Mouse (Mus musculus): ENCODE results near the gene Gm11032.

Gene Gm11032

GRCm38 (mm10) chr11:4620017-4620485, at the start of gene Gm11032:
TSS of gene Gm11032 (plus strand) at chr11:4620067.
- in situ Hi-C loops (cut with MboI, MseI), result no loop called here

DNA sequence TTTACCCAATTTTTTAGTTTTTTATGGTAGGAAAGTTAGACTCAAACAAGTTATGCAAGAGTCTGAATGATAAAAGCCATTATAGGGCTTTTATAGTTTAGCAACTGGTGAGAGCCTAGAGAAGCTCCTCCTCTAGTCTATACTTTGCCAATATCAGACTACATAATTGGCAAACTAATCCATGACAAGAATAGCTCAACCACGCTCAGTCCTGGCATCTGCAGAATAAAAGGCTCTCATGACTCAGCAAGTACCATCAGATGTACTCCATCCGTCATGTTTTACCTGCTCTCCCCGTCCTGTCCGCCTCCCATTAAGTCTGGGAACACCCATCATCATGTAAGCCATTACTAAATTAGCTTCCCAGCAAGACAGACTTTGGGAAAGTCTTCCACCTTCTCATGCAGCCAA, 48.4 kb upstream of the Gm11032 start:
- in situ Hi-C loops (cut with MboI, MseI), result loop anchor here (10.0 kb wide), 1 partner anchor 437 kb away; the partner anchor contains the start of gene Rnf215

DNA sequence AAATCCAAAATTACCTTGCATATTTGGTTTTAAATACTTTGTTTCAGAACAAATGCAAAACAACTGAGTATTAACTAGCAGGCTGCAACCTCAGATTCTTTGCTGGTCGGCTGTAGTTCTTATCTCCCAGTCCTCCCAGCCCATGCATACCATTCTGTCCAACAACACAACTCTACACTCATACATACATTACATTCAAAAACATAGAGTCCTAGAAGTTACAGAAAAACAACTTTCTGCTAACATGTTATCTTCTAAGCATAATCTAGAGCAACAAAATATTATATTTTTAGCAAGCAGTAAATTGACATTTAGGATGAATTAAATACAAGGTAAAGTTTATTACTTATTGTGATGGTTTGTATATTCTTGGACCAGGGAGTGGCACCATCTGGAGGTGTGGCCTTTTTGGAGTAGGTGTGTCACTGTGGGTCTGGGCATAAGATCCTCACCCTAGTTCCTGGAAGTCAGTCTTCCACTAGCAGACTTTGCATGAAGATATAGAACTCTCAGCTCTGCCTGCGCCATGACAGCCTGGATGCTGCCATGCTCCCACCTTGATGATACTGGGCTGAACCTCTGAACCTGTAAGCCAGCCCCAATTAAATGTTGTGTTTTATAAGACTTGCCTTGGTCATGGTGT, 43.7 kb upstream of the Gm11032 start:
- in situ Hi-C loops (cut with MboI, MseI), result loop anchor here (10.0 kb wide), 1 partner anchor 441 kb away; the partner anchor contains the start of gene Rnf215

GRCm38 (mm10) chr11:4577079-4577478, 42.8 kb upstream of the Gm11032 start:
- in situ Hi-C loops (cut with MboI, MseI), result loop anchor here (10.0 kb wide), 1 partner anchor 442 kb away; the partner anchor contains the start of gene Rnf215

DNA sequence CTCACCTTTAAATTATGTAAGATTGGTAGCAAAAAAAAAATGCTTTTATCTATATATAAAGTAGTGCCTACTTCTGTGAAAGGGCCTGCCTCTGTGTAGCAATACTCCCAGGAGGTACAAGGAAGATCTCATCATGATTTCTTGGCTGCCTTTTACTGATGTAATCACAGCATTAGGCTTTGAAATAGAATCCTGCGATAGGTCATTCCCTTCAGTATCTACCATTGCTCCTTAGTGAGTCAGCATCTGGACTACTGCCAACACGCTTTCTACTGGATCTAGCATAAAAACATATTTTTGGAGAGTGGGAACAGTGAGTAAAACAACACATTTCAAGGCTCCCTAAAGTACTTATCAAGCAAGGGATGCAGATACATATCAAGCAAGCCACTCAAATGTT, 41.2 kb upstream of the Gm11032 start:
- in situ Hi-C loops (cut with MboI, MseI), result loop anchor here (10.0 kb wide), 1 partner anchor 444 kb away; the partner anchor contains the start of gene Rnf215

- in situ Hi-C loops (cut with MboI, MseI), result no loop called here
Measured at GRCm38 (mm10) chr11:4591811-4592210, 28.1 kb upstream of the Gm11032 start.

DNA sequence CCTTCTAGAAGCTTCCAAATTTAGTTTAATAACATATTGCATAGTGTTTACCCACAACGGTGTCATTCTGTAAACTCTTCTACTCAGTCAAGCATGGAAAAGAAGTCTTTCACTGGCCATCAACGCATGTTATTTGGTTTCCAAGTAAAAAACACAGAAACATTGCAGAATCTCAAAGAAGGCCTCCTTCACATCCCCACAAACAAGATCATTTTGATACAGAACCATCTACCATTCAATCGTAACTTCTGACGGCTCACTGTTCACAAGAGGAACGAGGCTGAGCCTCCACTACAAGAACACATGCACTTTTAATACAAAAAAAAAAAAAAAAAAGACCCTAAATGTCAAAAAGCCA, 26.4 kb upstream of the Gm11032 start:
- in situ Hi-C loops (cut with MboI, MseI), result no loop called here

DNA sequence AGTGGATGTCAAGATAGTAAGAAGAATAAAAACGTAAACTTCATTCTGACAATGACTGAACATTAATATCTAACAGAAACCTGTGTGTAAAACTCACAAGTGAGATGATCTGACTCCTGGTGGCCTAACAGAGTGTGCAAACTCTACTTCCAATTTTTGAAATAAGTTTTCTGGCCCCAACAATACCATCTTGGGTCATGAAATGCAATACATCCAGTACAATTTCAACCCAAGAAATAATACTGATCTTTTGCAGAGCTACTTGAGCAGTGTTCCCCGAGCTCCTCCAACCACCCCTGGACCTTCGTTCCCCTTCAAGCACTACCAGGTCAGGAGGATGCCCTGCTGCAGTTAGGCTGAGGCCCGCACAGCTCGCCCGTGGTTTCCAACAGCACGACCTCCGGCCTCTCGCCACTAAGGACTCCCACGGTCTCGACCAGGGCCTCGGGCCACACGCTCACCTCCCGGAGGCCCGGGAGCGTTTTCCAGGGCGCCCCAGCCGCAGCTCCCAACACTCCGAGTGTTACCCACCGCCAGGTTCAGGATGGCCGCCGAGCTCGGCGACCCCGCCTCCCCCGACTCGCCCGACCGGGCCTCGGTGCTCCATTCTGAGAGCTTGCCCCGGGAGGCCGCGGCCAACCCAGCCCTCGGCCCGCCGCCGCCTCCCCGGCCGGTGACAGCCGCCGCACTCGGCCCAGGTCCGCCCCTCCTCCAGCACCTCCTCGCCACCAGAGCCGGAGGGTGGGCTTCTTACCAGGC, 25.8 kb upstream of the Gm11032 start:
- in situ Hi-C loops (cut with MboI, MseI), result no loop called here

DNA sequence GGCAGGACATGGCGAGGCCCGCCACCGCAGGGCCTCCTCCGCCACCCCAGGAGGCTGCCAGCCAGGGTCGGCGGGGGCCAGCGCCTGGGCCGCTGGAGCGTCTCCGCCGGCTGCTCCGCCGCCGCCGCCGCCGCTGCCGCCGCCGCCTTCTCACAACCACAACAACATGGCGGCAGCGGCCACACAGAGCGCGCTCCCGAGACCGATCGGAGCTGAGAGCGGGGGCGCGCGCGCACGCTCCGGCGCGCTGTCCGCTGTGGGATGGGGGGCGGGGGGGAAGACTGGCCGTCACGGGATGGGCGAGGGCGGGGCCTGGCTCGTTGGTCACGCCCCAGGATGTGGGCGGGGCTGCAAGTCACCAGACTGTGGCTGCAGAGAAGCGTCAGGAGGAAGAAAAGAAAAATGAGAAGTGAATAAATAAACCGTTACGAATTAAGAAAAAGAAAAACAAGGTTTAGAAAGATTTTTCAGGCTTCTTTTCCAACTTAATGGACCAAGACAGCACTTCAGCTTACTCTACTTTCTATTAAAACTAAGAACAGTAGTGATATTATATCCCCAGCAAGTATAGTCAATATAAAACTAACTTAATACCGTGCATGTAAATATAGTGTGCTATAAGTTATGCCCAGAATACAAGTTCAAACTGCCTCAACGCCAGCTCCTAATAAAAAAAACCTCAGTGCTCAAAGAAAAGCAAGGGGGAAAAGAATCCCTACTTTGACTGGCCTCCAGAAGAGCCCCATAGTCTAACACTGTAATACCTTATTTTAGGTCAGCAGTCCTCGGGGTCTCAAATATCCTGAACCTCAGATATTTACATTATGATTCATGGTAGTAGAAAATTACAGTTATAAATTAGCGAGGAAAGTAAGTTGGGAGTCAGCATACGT, 25.0 kb upstream of the Gm11032 start, which contains the start of gene Mtmr3:
Gene Mtmr3 (minus strand): TSS at position 256 of the 893 bp plus-strand sequence.
- in situ Hi-C loops (cut with MboI, MseI), result no loop called here

- in situ Hi-C loops (cut with MboI, MseI), result no loop called here
Measured at GRCm38 (mm10) chr11:4598411-4598810, 21.5 kb upstream of the Gm11032 start.

- in situ Hi-C loops (cut with MboI, MseI), result no loop called here
Measured at GRCm38 (mm10) chr11:4599916-4600315, 20.0 kb upstream of the Gm11032 start.

DNA sequence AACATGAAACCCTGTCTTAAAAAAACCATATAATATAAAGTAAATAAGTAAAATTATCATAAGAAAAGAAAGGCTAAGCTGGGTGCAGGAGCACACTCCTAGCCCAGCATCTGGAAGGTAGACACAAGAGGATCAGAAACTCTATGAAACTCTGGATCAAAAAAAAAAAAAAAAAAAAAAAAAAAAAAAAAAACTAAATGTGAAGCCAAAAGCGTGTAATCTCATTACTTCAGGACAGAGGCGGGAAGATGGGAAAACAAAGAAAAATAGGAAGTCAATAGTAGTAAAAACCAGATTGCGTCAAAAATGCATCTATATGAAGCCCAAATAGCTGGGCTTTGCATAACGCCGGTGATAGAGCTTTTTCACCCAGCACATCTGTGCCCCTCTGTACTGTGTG, 18.0 kb upstream of the Gm11032 start:
- in situ Hi-C loops (cut with MboI, MseI), result no loop called here

- in situ Hi-C loops (cut with MboI, MseI), result no loop called here
Measured at GRCm38 (mm10) chr11:4602691-4603441, 17.0 kb upstream of the Gm11032 start.

DNA sequence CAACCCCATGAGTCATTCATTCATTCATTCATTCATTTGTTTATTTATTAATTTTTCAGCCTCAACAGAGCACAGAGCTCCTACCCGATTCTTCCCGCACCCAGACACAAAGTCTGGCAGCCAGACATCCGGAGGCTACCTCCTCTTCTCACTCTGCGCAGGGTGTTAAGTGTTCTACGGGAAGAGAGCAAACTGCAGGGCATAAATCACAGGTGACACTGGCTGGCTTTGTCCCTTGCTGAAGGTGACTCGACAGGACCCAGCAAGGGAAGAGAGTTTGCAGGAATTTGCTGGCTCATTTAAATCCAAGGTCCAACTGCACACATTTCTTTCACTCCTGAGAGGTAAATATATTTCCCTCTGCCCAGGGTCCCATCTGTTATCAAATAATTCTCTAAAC, 15.4 kb upstream of the Gm11032 start:
- in situ Hi-C loops (cut with MboI, MseI), result no loop called here

GRCm38 (mm10) chr11:4605414-4605813, 14.5 kb upstream of the Gm11032 start:
- in situ Hi-C loops (cut with MboI, MseI), result no loop called here

DNA sequence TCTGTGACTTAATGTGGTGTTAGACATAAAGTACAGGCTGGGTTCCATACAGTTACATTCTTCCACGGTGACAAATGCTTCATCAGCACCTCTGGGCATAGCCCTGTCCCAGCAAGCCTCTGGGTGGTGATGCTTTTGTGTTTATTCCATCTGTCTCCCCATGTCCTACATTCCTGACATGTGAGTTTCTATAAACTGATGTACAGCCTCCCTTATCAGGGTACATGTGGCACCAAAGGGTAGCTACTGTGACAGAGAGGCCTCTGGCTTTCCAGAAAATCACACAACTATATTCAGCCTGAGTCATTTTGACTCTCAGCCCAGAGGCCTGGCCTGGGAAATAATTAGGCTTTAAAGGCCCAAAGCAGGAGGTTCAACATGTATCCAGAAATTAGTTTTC, 13.3 kb upstream of the Gm11032 start:
- in situ Hi-C loops (cut with MboI, MseI), result no loop called here

DNA sequence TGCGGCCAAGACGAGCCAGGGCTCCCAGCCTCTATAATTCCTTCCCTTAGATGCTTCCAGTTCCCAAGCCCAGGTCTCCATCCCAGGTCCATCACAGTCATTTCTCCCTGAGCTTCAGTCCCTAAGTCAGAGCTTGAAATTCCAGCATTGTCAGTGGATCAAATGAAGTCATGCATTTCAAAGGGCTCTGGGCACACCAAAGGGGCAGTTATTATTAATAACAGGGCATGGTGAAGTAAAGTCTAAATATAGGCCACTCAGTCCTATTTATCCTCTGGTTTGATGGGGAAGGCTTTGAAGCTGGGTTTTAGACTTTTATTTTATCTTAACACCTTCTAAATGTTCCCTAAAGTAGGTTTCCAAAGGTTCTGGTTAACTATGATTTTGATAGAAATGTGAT, 8.0 kb upstream of the Gm11032 start:
- in situ Hi-C loops (cut with MboI, MseI), result no loop called here

DNA sequence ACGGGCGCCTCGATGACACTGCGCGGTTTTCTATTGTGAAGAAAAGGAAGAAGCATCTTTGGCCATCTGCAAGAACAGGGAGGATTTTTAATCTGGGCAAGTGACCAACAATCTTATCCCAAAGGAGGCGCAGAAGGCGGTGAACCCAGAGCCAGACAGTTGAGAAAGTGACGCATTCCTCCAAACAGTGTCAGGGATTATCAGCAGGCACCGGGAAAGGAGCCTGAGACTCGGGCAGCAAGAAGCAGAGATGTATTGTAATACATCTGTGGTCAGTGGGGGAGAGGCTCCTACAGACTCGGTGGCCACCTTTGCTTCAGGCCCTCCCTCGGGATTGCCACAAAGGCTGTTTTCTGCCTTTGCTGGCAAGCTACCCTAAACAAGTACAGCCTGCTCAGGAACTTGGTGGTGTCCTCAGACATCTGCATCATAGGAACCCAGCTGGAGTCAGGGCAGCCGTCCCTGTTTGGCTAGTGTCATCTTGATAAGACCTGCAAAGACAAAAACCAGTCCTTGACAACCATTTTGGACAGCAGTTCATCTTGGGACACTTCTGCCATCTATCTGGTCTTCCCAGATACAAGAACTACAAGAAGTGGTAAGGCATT, 738 bp downstream of the Gm11032 start:
- in situ Hi-C loops (cut with MboI, MseI), result no loop called here

DNA sequence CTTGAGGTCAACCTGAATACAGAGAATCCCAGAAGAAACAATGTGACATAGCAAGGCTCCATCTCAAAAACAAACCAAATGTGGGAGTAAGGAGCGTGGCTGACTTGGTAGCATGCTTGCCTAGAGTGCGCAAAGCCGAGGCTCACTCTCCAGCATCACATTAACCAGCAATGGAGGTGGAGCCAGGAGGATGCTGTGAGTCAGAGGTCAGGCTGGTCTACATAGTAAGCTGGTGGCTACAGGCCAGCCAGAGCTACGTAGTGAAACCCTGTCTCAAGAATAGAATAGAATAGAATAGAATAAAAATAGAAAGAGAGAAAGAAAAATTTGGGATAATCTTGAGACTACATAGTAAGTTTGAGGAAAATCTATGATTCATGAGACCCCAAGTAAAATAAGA, 2.0 kb downstream of the Gm11032 start:
- in situ Hi-C loops (cut with MboI, MseI), result no loop called here

DNA sequence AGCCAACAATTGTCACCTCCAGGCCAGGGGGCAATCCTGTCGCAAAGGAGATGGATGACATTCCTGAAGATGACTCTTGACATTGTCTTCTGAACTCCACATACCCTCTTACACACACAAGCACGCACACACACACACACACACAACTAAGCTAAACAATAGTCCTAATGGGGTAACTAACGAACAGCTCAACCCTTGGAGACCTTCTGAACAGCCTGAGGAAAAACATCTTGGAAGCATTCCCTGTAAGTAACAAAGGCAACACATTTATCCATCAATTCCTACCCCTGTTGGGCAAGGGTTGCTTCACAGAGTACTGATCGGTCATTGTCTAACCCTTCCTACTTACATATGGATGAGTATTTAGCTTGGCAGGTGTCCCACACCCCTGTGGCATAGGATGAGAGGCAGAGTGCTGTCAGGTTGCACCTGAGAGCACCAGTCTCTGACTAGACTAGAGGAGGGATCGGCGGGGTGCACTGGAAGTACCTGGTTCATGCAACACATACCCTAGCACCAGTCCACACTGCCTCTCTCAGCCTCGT, 2.6 kb downstream of the Gm11032 start:
- in situ Hi-C loops (cut with MboI, MseI), result no loop called here

Data from regulatory T cell (primary cell).